Mouse (Mus musculus): ENCODE measurements around the gene D430042O09Rik.

DNA sequence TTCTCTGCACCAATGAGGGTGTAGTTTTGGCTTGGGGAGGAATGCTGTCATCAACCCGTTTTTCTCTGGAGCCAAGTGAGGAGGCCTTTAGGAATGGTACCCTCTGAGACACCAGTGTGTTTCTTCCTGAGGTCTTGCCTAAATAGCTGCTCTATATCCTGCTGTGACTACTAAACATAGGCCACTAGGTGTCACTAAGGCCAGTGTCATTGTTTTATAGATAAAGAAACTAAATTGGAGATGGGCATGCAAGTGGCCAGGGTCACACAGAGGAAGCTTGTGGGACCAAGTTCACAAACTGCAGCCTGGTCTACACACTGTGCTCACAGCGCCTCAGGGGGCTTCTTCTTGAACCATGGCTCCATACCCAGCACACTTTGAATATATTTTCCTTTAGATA, 112.5 kb downstream of the D430042O09Rik start:
- TF ChIP-seq POLR2A (IDR thresholded peaks at IDR 0.05; ENCODE audit: extremely low read depth, insufficient read depth, low read length) (no peak), CTCF (IDR thresholded peaks at IDR 0.05; ENCODE audit: extremely low read depth, insufficient read depth, low read length) (no peak)

Data from cortical plate, adult 2 months (tissue).